Mouse (Mus musculus) CH12.LX (cell line): ENCODE measurements at regions not wholly inside any gene's neighbourhood (a gene's known extent, or its start where the extent isn't known, plus 50 kb on each side); places are given as distances from the start of the nearest gene placed in this dataset.

Experiments used
- DNase-seq: peaks from one replicate; pipeline ENCODE4 v3.0.0-alpha.2; 2013; ENCODE audit errors: extremely low read depth
- H3K27ac ChIP-seq: 2 replicates; pipeline ENCODE4 v1.5.1; 2012; ENCODE audit warnings: low read depth, mild to moderate bottlenecking, control low read depth, moderate library complexity; ENCODE audit not compliant: insufficient read depth
- H3K27me3 ChIP-seq: replicated peaks from 2 replicates; pipeline ENCODE3; 2012; ENCODE audit warnings: inconsistent platforms
- H3K36me3 ChIP-seq, 2 experiments: replicated peaks in 1 of 2; 2 replicates each; pipeline versions ENCODE3 to v1.6.1; 2012; ENCODE audit warnings: inconsistent platforms in 1 of 2, low read length in 1 of 2, mild to moderate bottlenecking in 1 of 2, mixed read lengths in 1 of 2, moderate library complexity in 1 of 2; ENCODE audit not compliant: control insufficient read depth in 1 of 2, insufficient read depth in 1 of 2
- H3K4me1 ChIP-seq, 2 experiments: 2 replicates each; pipeline ENCODE4 v1.6.1; 2012; ENCODE audit warnings: inconsistent platforms in 1 of 2, moderate library complexity in 1 of 2; ENCODE audit not compliant: insufficient read depth in 2 of 2, control insufficient read depth in 1 of 2
- H3K4me2 ChIP-seq: 2 replicates; pipeline ENCODE4 v1.6.1; 2012; ENCODE audit warnings: low read depth, mild to moderate bottlenecking, control low read depth; ENCODE audit not compliant: poor library complexity, insufficient read depth, severe bottlenecking
- H3K4me3 ChIP-seq, 3 experiments: fragments of 150-350 bp in 1 of 3; sonication (generic) in 1 of 3; replicated peaks in 1 of 3; 2 replicates each; pipeline versions ENCODE3 to v1.5.1; 2011 to 2012; ENCODE audit warnings: low read depth in 2 of 3, low read length in 2 of 3, mild to moderate bottlenecking in 2 of 3, moderate library complexity in 2 of 3, control low read depth in 1 of 3, improper control_type of control experiment in 1 of 3, inconsistent platforms in 1 of 3, mixed read lengths in 1 of 3; ENCODE audit not compliant: poor library complexity in 1 of 3
- H3K79me2 ChIP-seq: replicated peaks from 2 replicates; pipeline ENCODE4 v1.6.1; 2012; ENCODE audit warnings: mild to moderate bottlenecking, moderate library complexity; ENCODE audit not compliant: control insufficient read depth, poor library complexity, insufficient read depth, severe bottlenecking; ENCODE audit errors: extremely low read depth
- H3K9ac ChIP-seq: 2 replicates; pipeline ENCODE4 v1.6.1; 2012; ENCODE audit warnings: low read depth, mild to moderate bottlenecking, control low read depth, moderate library complexity; ENCODE audit not compliant: insufficient read depth
- H3K9me3 ChIP-seq: replicated peaks from 2 replicates; pipeline ENCODE3; 2012; ENCODE audit warnings: low read length, inconsistent platforms, mixed read lengths
- BHLHE40 ChIP-seq: IDR thresholded peaks from 2 replicates; pipeline ENCODE4 v1.6.1; 2011; ENCODE audit warnings: mild to moderate bottlenecking, low read depth, low read length, improper control_type of control experiment
- CHD1 ChIP-seq: IDR thresholded peaks from 2 replicates; pipeline ENCODE4 v1.6.1; 2012; ENCODE audit warnings: low read depth, low read length, improper control_type of control experiment, inconsistent platforms
- CHD2 ChIP-seq: IDR thresholded peaks from 2 replicates; pipeline ENCODE4 v1.6.1; 2011; ENCODE audit warnings: low read length, improper control_type of control experiment
- E2F4 ChIP-seq: IDR thresholded peaks from 2 replicates; pipeline ENCODE4 v1.6.1; 2011; ENCODE audit warnings: low read depth, low read length, improper control_type of control experiment; ENCODE audit not compliant: insufficient replicate concordance
- ETS1 ChIP-seq: conservative IDR thresholded peaks from 2 replicates; pipeline ENCODE4 v1.6.1; 2012; ENCODE audit warnings: low read depth, mild to moderate bottlenecking, inconsistent platforms, low read length, improper control_type of control experiment, moderate library complexity
- GABPA ChIP-seq: IDR thresholded peaks from 2 replicates; pipeline ENCODE4 v1.6.1; 2012; ENCODE audit warnings: low read depth, low read length, improper control_type of control experiment, inconsistent platforms; ENCODE audit not compliant: insufficient replicate concordance
- HCFC1 ChIP-seq: IDR thresholded peaks from 2 replicates; pipeline ENCODE4 v1.6.1; 2012; ENCODE audit warnings: low read depth, mild to moderate bottlenecking, inconsistent platforms, low read length, improper control_type of control experiment
- JUN ChIP-seq: IDR thresholded peaks from 2 replicates; pipeline ENCODE4 v1.6.1; 2011; ENCODE audit warnings: low read depth, mild to moderate bottlenecking, low read length, improper control_type of control experiment, moderate library complexity; ENCODE audit not compliant: insufficient read depth
- MAFK ChIP-seq: IDR thresholded peaks from 2 replicates; pipeline ENCODE4 v1.6.1; 2011; ENCODE audit warnings: low read length, improper control_type of control experiment; ENCODE audit not compliant: insufficient replicate concordance
- MAX ChIP-seq: IDR thresholded peaks from 2 replicates; pipeline ENCODE4 v1.6.1; 2011; ENCODE audit warnings: low read length, improper control_type of control experiment
- MAZ ChIP-seq: IDR thresholded peaks from 2 replicates; pipeline ENCODE4 v1.6.1; 2012; ENCODE audit warnings: low read depth, mild to moderate bottlenecking, inconsistent platforms, low read length, improper control_type of control experiment, moderate library complexity
- MEF2A ChIP-seq: IDR thresholded peaks from 2 replicates; pipeline ENCODE4 v1.6.1; 2014; ENCODE audit warnings: low read depth, mild to moderate bottlenecking, inconsistent platforms, low read length, improper control_type of control experiment, borderline replicate concordance
- NELFE ChIP-seq: IDR thresholded peaks from 2 replicates; pipeline ENCODE4 v1.6.1; 2011; ENCODE audit warnings: low read depth, low read length, improper control_type of control experiment
- POLR2A ChIP-seq: IDR thresholded peaks from 2 replicates; pipeline ENCODE4 v1.6.1; 2011; ENCODE audit warnings: low read depth, mild to moderate bottlenecking, improper control_type of control experiment, low read length
- SIN3A ChIP-seq: IDR thresholded peaks from 2 replicates; pipeline ENCODE4 v1.6.1; 2012; ENCODE audit warnings: low read length, improper control_type of control experiment, inconsistent platforms
- SMC3 ChIP-seq: IDR thresholded peaks from 2 replicates; pipeline ENCODE4 v1.6.1; 2011; ENCODE audit warnings: low read depth, low read length, improper control_type of control experiment
- UBTF ChIP-seq: IDR thresholded peaks from 2 replicates; pipeline ENCODE4 v1.6.1; 2012; ENCODE audit warnings: low read depth, mild to moderate bottlenecking, inconsistent platforms, low read length, improper control_type of control experiment, moderate library complexity
- USF1 ChIP-seq: IDR thresholded peaks from 2 replicates; pipeline ENCODE4 v1.6.1; 2014; ENCODE audit warnings: low read depth, mild to moderate bottlenecking, inconsistent platforms, low read length, improper control_type of control experiment
- ZKSCAN1 ChIP-seq: IDR thresholded peaks from 2 replicates; pipeline ENCODE4 v1.6.1; 2012; ENCODE audit warnings: low read depth, inconsistent platforms, low read length, improper control_type of control experiment, borderline replicate concordance
- ZMIZ1 ChIP-seq: IDR thresholded peaks from 2 replicates; pipeline ENCODE4 v1.6.1; 2012; ENCODE audit warnings: low read depth, mild to moderate bottlenecking, inconsistent platforms, low read length, improper control_type of control experiment
- dilution Hi-C: fragments of 300-500 bp; cut with MboI; formaldehyde crosslinking; loops from 2 replicates; pipeline ENCODE4 v1.14.3; 2020; ENCODE audit warnings: low sequenced_read_pairs; ENCODE audit not compliant: extremely low pct_unique_long_range_greater_than_20kb, extremely low pct_ligation_motif_present
- in situ Hi-C: fragments of 300-500 bp; cut with MboI; formaldehyde crosslinking; loops from 3 replicates; pipeline ENCODE4 v1.14.3; 2019; ENCODE audit warnings: low sequenced_read_pairs, low pct_ligation_motif_present, low pct_unique_long_range_greater_than_20kb, mixed read lengths

- no peaks in the 10 kb centered on the region for H3K4me1 ChIP-seq
- no peaks in the 10 kb centered on the region for H3K27me3 ChIP-seq
- H3K79me2 ChIP-seq = no peaks in the 10 kb centered on the region
- in situ Hi-C loops (no loop called here), dilution Hi-C loops (no loop called here)
- no peak overlapping the region for H3K4me2 ChIP-seq
- TF ChIP-seq MAFK (no peak), JUN (no peak), MAX (no peak), POLR2A (no peak), GABPA (no peak), ZKSCAN1 (no peak), BHLHE40 (no peak), CHD1 (no peak), E2F4 (no peak), ZMIZ1 (no peak), USF1 (no peak), UBTF (no peak), HCFC1 (no peak), ETS1 (no peak), MEF2A (no peak), NELFE (no peak), SIN3A (no peak), SMC3 (no peak), MAZ (no peak), CHD2 (no peak)
- H3K36me3 ChIP-seq = no peaks in the 10 kb centered on the region
- no peak for DNase-seq
- no peaks in the 10 kb centered on the region for H3K9me3 ChIP-seq
- H3K9ac ChIP-seq = no peak overlapping the region
- H3K4me3 ChIP-seq = no peak overlapping the region
- H3K27ac ChIP-seq = no peak overlapping the region
These were observed 50.2 kb upstream of the Hbs1l start for GRCm38 (mm10) chr10:21245558-21245957.
